In genomic region chr6:135376248-135376647, GRCm38 (mm10) we compare ENCODE assay signal across 20 mouse cellular contexts. TPM values are rescaled to one million over a fixed set of nuclear protein-coding genes. Genes with fewer than 3 reads are reported as not detected.
DNase-seq lines count a peak whose midpoint lies in the region; ATAC-seq and TF ChIP-seq lines count a peak whose summit lies in the region.
"Had no signal": no experiment of that assay in that cellular context is flagged by ENCODE, and none has a peak within 500 bp of the region (broad histone marks: within the 10 kb centered on the region; RNA-seq: fewer than 3 reads in every experiment).

No protein-coding gene starts in this region.

- H3K27ac ChIP-seq in layer of hippocampus, adult 2 months: peak overlapping the region; percentile 62
- peak overlapping the region; percentile 71; the same call in 1 of the 2 replicates for H3K27ac ChIP-seq in hindbrain, embryonic 13.5 days
- H3K27ac ChIP-seq in hindbrain, postnatal 0 days: no peak overlapping the region
- no peak overlapping the region for H3K27ac ChIP-seq in heart, adult 2 months
- H3K27ac ChIP-seq: embryonic facial prominence, embryonic 10.5 days; forebrain, embryonic 13.5 days; gastrocnemius, adult 2 months; heart, embryonic 10.5 days had no signal

- no peak for TF ChIP-seq POLR2A in heart, adult 2 months (IDR thresholded peaks at IDR 0.05; ENCODE audit: insufficient read depth, low read depth, low read length)

- H3K4me3 ChIP-seq in layer of hippocampus, adult 2 months: no peak overlapping the region
- no peak overlapping the region for H3K4me3 ChIP-seq in hindbrain, embryonic 13.5 days
- H3K4me3 ChIP-seq in hindbrain, postnatal 0 days (ENCODE audit: low read length): no peak overlapping the region
- H3K4me3 ChIP-seq in heart, adult 2 months: no peak overlapping the region
- H3K4me3 ChIP-seq: embryonic facial prominence, embryonic 10.5 days; forebrain, embryonic 13.5 days; gastrocnemius, adult 2 months; heart, embryonic 10.5 days had no signal

- no peak for DNase-seq in layer of hippocampus, adult 2 months (ENCODE audit: low spot score in 2 of 2)
- no peak for DNase-seq in layer of hippocampus, adult 11-12 months (ENCODE audit: low spot score)
- peak; percentile 20 for DNase-seq in hindbrain, postnatal 0 days (ENCODE audit: low spot score)
- DNase-seq in gastrocnemius, adult 8-10 months (ENCODE audit: low spot score in 2 of 2): no peak
- DNase-seq in cerebellum, adult 8-10 months: no peak
- no peak for DNase-seq in heart, adult 2 months
- DNase-seq: adrenal gland, postnatal 14 days; cerebellum, adult 18-20 months; cerebellum, postnatal 10 days; forebrain, postnatal 0 days; gastrocnemius, adult 2 months; gastrocnemius, postnatal 36 days; heart, postnatal 10 days; heart, postnatal 4 days had no signal

- H3K36me3 ChIP-seq in hindbrain, embryonic 13.5 days: no peaks in the 10 kb centered on the region
- H3K36me3 ChIP-seq in hindbrain, postnatal 0 days (ENCODE audit: insufficient read depth, low read length): no peaks in the 10 kb centered on the region
- H3K36me3 ChIP-seq in heart, adult 2 months (ENCODE audit: control insufficient read depth, insufficient read depth, low read length): peaks cover 3% of the 10 kb centered on the region; the same call in 1 of the 2 replicates
- H3K36me3 ChIP-seq: embryonic facial prominence, embryonic 10.5 days had no signal

- no peak overlapping the region for H3K9ac ChIP-seq in hindbrain, embryonic 13.5 days
- no peak overlapping the region for H3K9ac ChIP-seq in hindbrain, postnatal 0 days (replicated peaks; ENCODE audit: low read length)
- H3K9ac ChIP-seq in heart, adult 2 months (ENCODE audit: low read depth, low read length): no peak overlapping the region
- H3K9ac ChIP-seq: forebrain, embryonic 13.5 days; forebrain, postnatal 0 days had no signal

- TF ChIP-seq CTCF in layer of hippocampus, adult 2 months (conservative IDR thresholded peaks at IDR 0.05): no peak
- TF ChIP-seq CTCF in hindbrain, postnatal 0 days (IDR thresholded peaks at IDR 0.05; ENCODE audit: low read depth): no peak
- TF ChIP-seq CTCF in heart, adult 2 months (IDR thresholded peaks at IDR 0.05): no peak

- intact Hi-C loops in heart, adult 2 months (cut with DNase I): loop anchor here (5.0 kb wide), 2 partner anchors 229 to 289 kb away; no protein-coding TSS in a partner anchor

- H3K79me2 ChIP-seq in heart, adult 2 months (replicated peaks; ENCODE audit: control insufficient read depth, insufficient read depth, low read length): no peaks in the 10 kb centered on the region

- peak; percentile 63; the same call in 1 of the 2 replicates for ATAC-seq in hindbrain, embryonic 13.5 days (ENCODE audit: low FRiP score)
- ATAC-seq in hindbrain, postnatal 0 days: no peak
- ATAC-seq: inflammation-experienced regulatory T-cells, adult 6 months had no signal

- WGBS in hindbrain, embryonic 13.5 days: 36% methylated on average over 7 of the region's 7 CpGs
- WGBS in hindbrain, postnatal 0 days: 51% methylated on average over 7 of the region's 7 CpGs
- 64% methylated on average over 7 of the region's 7 CpGs for WGBS in heart, adult 2 months

- no peak for TF ChIP-seq EP300 in heart, adult 2 months (IDR thresholded peaks at IDR 0.05; ENCODE audit: insufficient read depth, low read depth, low read length)

- H3K9me3 ChIP-seq in hindbrain, embryonic 13.5 days: no peaks in the 10 kb centered on the region
- no peaks in the 10 kb centered on the region for H3K9me3 ChIP-seq in hindbrain, postnatal 0 days (ENCODE audit: low read length)
- H3K9me3 ChIP-seq: embryonic facial prominence, embryonic 10.5 days; forebrain, embryonic 13.5 days; heart, embryonic 10.5 days had no signal

- H3K27me3 ChIP-seq in hindbrain, embryonic 13.5 days: no peaks in the 10 kb centered on the region
- no peaks in the 10 kb centered on the region for H3K27me3 ChIP-seq in hindbrain, postnatal 0 days (ENCODE audit: insufficient read depth, low read length)
- H3K27me3 ChIP-seq in heart, adult 2 months (ENCODE audit: control insufficient read depth, insufficient read depth, low read length): no peaks in the 10 kb centered on the region
- H3K27me3 ChIP-seq: forebrain, embryonic 13.5 days had no signal

- H3K4me2 ChIP-seq in hindbrain, embryonic 13.5 days: no peak overlapping the region
- H3K4me2 ChIP-seq in hindbrain, postnatal 0 days (ENCODE audit: low read depth, low read length): no peak overlapping the region
- H3K4me2 ChIP-seq: forebrain, embryonic 13.5 days had no signal

- H3K4me1 ChIP-seq in hindbrain, embryonic 13.5 days (replicated peaks): peaks cover 28% of the 10 kb centered on the region
- H3K4me1 ChIP-seq in hindbrain, postnatal 0 days (ENCODE audit: insufficient read depth, low read length): no peaks in the 10 kb centered on the region
- peaks cover 9% of the 10 kb centered on the region for H3K4me1 ChIP-seq in heart, adult 2 months (ENCODE audit: control insufficient read depth, insufficient read depth, low read length)

RNA-seq across cellular contexts. Expression of gene Emp1, which starts 13.9 kb away (rescaled TPM):
- total RNA-seq in layer of hippocampus, adult 2 months (2021): 1 to 10 TPM; 2.0 to 2.8 TPM
- polyA plus RNA-seq in hindbrain, embryonic 13.5 days (2015; fragmentation: Nextera tagmentation; extraction: Ambion mirVana): 11.1 and 12.2 TPM in 2 replicates
- total RNA-seq in hindbrain, postnatal 0 days (2014; rRNA removed): 40.2 and 53.2 TPM in 2 replicates
- 7.8 and 8.6 TPM in 2 replicates for polyA plus RNA-seq in hindbrain, postnatal 0 days (2015; fragmentation: Nextera tagmentation; extraction: Ambion mirVana)
- 10 to 100 TPM; 12.3 to 26.2 (median 18.0) TPM for total RNA-seq in gastrocnemius, adult 8-10 months (2022)
- 10 to 100 TPM; 33.5 to 49.0 TPM for total RNA-seq in heart, adult 2 months (2021)
- 52.4 and 125 TPM in 2 replicates for polyA plus RNA-seq in heart, adult 2 months (2012; rRNA removed)
- total RNA-seq: MEL had no signal

Comparison
In these comparisons a context has a peak if more than half of its experiments do, and no peak if none do; other contexts are left out.
1. H3K27ac ChIP-seq: peak in layer of hippocampus, adult 2 months (single experiment) and hindbrain, embryonic 13.5 days (single experiment); none in hindbrain, postnatal 0 days (single experiment) and heart, adult 2 months (single experiment).